Mouse (Mus musculus) bone marrow macrophage, adult 2 months (primary cell): ENCODE data around the gene Gm21974.

Experiments used
- CTCF ChIP-seq: IDR thresholded peaks from 2 replicates; pipeline ENCODE4 v1.5.1; 2012; ENCODE audit warnings: low read depth, mild to moderate bottlenecking, low read length, moderate library complexity
- POLR2A ChIP-seq: IDR thresholded peaks from 2 replicates; pipeline ENCODE4 v1.6.1; 2012; ENCODE audit warnings: mild to moderate bottlenecking, low read depth, low read length, borderline replicate concordance

DNA sequence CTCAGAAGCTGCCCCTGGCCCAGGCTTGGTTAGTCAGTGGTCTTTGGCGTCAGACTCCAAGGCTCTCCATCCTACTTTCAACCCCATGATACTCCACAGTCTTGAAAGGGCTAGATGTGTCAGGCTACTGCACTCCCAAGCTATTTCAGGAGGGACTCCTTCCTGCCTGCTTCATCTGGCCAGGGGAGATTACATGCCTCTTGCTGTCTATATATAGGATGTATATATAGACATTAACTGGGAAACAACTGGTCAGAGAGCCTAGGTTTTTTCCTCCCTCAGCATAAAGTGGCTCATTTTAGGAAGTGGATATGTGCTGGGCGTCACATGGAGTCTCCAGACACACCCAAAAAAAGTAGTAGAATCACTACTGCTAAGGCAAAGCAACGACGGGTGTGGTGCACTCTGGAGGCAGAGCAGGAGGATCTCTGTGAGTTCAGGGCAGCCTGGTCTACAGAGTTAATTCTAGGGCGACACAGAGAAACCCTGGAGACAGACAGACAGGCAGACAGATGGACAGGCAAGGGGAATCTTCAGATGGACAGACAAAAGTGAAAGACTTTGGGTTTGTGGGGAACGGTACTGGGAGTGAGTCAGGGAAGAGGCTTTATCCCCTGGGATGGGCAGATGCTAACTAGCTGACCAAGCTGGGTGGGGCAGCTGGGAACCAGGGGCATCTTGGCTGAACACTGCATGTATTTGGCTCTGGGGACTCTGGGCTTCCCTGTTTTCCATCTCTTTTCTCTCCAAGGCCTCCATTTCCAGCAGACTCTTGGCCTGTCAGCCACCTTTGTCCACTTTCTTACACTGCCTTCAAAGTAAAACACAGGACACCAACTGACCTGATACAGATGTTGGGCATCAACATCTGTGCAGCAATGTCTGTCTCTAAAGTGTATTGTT, 45.0 kb downstream of the Gm21974 start:
- TF ChIP-seq CTCF (no peak), POLR2A (peak; percentile 21; the same call in 1 of the 2 replicates)
